Mouse (Mus musculus) heart, adult 2 months (tissue): ENCODE results near the gene Frmd5.
A peak's percentile ranks its signal among the peaks of the same experiment; 100 is the strongest.

Experiments used
- CTCF ChIP-seq: fragments of 200-600 bp; IDR thresholded peaks from 2 replicates; pipeline ENCODE4 v1.8.1; 2022; ENCODE audit warnings: antibody characterized with exemption, mild to moderate bottlenecking, moderate library complexity
- EP300 ChIP-seq: fragments of 200-500 bp; IDR thresholded peaks from 2 replicates; pipeline ENCODE4 v1.6.1; 2011; ENCODE audit warnings: low read depth, low read length, control low read depth; ENCODE audit not compliant: insufficient read depth

GRCm38 (mm10) chr2:121832484-121832894 lies 25.6 kb upstream of the Frmd5 start:
- TF ChIP-seq CTCF, result peak; percentile 79
- TF ChIP-seq EP300, result 0 out of 2 replicates have a peak, but pooled peaks have one; percentile 38
